Mouse (Mus musculus): ENCODE measurements at regions not wholly inside any gene's neighbourhood (a gene's known extent, or its start where the extent isn't known, plus 50 kb on each side); places are given as distances from the start of the nearest gene placed in this dataset.
"Not testable (repeated sequence)": the region's sequence is repeated elsewhere in the genome, so short reads cannot be mapped to it uniquely, and the experiment has no call there.

GRCm38 (mm10) chr1:35200656-35201055, 350.9 kb downstream of the Plekhb2 start:
- Histone ChIP-seq H3K9ac (no peak overlapping the region), H3K27ac (ENCODE audit: poor library complexity, severe bottlenecking) (no peak overlapping the region), H3K4me1 (replicated peaks) (peaks cover 3% of the 10 kb centered on the region; the same call in 1 of the 2 replicates), H3K36me3 (no peaks in the 10 kb centered on the region), H3K27me3 (replicated peaks) (no peaks in the 10 kb centered on the region), H3K4me3 (no peak overlapping the region), H3K4me2 (no peak overlapping the region), H3K9me3 (replicated peaks) (peaks cover 3% of the 10 kb centered on the region; the same call in 1 of the 2 replicates)
- WGBS: 76% methylated on average over 2 of the region's 2 CpGs
- ATAC-seq (ENCODE audit: insufficient number of reproducible peaks, low FRiP score): no peak

GRCm38 (mm10) chr1:35201083-35201879, 351.5 kb downstream of the Plekhb2 start:
- ATAC-seq (ENCODE audit: insufficient number of reproducible peaks, low FRiP score): no peak
- Histone ChIP-seq H3K4me3 (no peak overlapping the region), H3K36me3 (no peaks in the 10 kb centered on the region), H3K9ac (no peak overlapping the region), H3K9me3 (replicated peaks) (peaks cover 7% of the 10 kb centered on the region; the same call in 1 of the 2 replicates), H3K27me3 (replicated peaks) (no peaks in the 10 kb centered on the region), H3K27ac (ENCODE audit: poor library complexity, severe bottlenecking) (no peak overlapping the region), H3K4me1 (replicated peaks) (0 out of 2 replicates have a peak, but pooled peaks cover 3% of the 10 kb centered on the region), H3K4me2 (no peak overlapping the region)
- 71% methylated on average over 7 of the region's 7 CpGs for WGBS

- WGBS: 57% methylated on average over 1 of the region's 1 CpGs
- no peaks in the 10 kb centered on the region for H3K36me3 ChIP-seq
- ATAC-seq (ENCODE audit: insufficient number of reproducible peaks, low FRiP score): no peak
Measured at GRCm38 (mm10) chr1:35201880-35202220, 352.1 kb downstream of the Plekhb2 start.

DNA sequence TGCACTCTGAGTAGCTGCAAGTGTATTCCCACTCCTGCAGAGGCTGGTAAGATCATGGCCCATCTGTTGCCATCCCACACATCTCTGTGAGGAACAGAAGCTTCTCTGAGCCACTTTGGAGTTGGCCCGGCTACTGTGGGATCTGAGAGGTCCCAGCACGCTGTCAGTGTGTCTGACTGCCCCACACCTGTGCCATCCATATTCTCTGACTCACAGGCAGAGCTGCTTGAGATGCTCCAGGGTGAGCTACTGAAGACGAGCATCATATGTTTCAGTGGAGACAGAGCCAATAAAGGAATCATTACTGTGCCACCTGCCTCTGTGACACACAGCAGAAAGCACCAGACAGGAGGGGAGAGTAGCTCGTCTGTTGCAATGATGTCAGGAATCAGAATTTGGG, 352.8 kb downstream of the Plekhb2 start:
- WGBS: 69% methylated on average over 4 of the region's 4 CpGs

More at GRCm38 (mm10) chr1:35201880-35202220, 352.1 kb downstream of the Plekhb2 start:
- H3K9ac ChIP-seq: no peak overlapping the region
- H3K4me2 ChIP-seq: no peak overlapping the region
- H3K27me3 ChIP-seq (replicated peaks): no peaks in the 10 kb centered on the region
- no peak overlapping the region for H3K27ac ChIP-seq (ENCODE audit: poor library complexity, severe bottlenecking)
- H3K4me3 ChIP-seq: no peak overlapping the region
- H3K9me3 ChIP-seq (replicated peaks): peaks cover 7% of the 10 kb centered on the region; the same call in 1 of the 2 replicates
- H3K4me1 ChIP-seq (replicated peaks): no peaks in the 10 kb centered on the region

GRCm38 (mm10) chr1:35206834-35207529, 357.2 kb downstream of the Plekhb2 start:
- no peak overlapping the region for H3K4me2 ChIP-seq
- no peak overlapping the region for H3K27ac ChIP-seq (ENCODE audit: poor library complexity, severe bottlenecking)
- ATAC-seq (ENCODE audit: insufficient number of reproducible peaks, low FRiP score): no peak
- 68% methylated on average over 11 of the region's 11 CpGs for WGBS
- H3K4me3 ChIP-seq: no peak overlapping the region
- H3K36me3 ChIP-seq: no peaks in the 10 kb centered on the region
- no peak overlapping the region for H3K9ac ChIP-seq
- no peaks in the 10 kb centered on the region for H3K4me1 ChIP-seq (replicated peaks)
- H3K27me3 ChIP-seq (replicated peaks): no peaks in the 10 kb centered on the region
- peaks cover 7% of the 10 kb centered on the region; the same call in 1 of the 2 replicates for H3K9me3 ChIP-seq (replicated peaks)

More for the DNA sequence above, 352.8 kb downstream of the Plekhb2 start:
- Histone ChIP-seq H3K27ac (ENCODE audit: poor library complexity, severe bottlenecking) (no peak overlapping the region), H3K9me3 (replicated peaks) (peaks cover 7% of the 10 kb centered on the region; the same call in 1 of the 2 replicates), H3K4me1 (replicated peaks) (no peaks in the 10 kb centered on the region), H3K4me2 (no peak overlapping the region), H3K27me3 (replicated peaks) (no peaks in the 10 kb centered on the region), H3K4me3 (no peak overlapping the region), H3K9ac (no peak overlapping the region), H3K36me3 (no peaks in the 10 kb centered on the region)
- ATAC-seq (ENCODE audit: insufficient number of reproducible peaks, low FRiP score): no peak

DNA sequence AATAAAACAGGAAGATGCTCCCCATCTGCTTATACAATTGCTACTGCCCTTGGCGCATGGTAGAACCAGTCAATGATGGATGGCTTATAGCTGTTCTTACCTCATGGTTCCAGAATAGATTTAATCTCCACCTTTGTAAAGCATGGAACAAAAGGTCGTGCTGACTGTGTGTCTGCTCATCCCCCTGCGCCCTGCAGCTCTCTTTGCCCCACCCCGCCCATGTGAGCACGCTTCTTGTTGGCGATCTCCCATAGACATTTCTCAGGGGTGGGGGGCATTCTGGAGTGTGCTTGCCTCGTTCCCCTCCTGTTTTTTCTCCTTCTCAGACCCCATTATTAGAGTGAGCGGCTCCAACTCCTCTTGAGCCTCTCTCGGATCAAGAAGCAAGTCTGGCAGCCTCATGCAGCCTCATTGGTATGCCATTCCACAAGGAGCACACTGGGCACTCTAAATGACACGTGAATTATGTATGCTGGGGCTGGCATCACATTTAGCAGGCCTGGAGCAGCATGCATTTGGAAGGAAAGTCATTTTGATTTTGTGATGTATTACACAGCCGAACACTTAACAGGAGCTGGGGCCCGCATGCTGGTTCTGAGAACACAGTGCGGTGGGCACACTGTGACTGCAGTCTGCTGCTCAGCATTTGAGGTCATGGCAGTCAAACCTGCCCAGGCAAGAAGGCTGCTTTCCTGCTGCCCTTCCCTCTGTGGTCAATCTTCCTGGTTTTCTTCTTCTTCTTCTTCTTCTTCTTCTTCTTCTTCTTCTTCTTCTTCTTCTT, 362.5 kb downstream of the Plekhb2 start:
- no peaks in the 10 kb centered on the region for H3K27me3 ChIP-seq (replicated peaks)
- no peak overlapping the region for H3K4me2 ChIP-seq
- H3K9ac ChIP-seq: no peak overlapping the region
- H3K27ac ChIP-seq (ENCODE audit: poor library complexity, severe bottlenecking): no peak overlapping the region
- H3K36me3 ChIP-seq: no peaks in the 10 kb centered on the region
- ATAC-seq (ENCODE audit: insufficient number of reproducible peaks, low FRiP score): no peak
- H3K9me3 ChIP-seq (replicated peaks): peaks cover 7% of the 10 kb centered on the region; the same call in 1 of the 2 replicates
- H3K4me3 ChIP-seq: no peak overlapping the region
- WGBS: 86% methylated on average over 13 of the region's 13 CpGs
- H3K4me1 ChIP-seq (replicated peaks): no peaks in the 10 kb centered on the region

DNA sequence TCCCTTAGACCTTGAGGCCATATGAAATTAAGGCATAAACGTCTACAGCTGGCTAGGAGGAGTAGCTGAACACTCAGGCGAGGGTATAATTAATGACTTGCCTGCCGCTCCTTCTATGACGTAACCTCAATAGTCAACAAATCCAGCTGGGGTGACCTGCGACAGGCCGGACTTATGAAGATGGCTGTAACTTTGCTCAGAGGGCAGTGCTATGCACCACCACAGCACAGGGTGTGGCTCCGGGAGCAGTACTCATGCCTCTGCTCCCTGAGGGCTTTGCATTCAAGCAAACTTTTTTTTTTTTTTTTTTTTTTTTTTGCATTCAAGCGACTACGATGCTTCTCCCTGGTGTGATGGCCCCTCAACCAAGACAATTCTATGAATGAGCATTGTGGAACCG, 364.1 kb downstream of the Plekhb2 start:
- H3K4me3 ChIP-seq: no peak overlapping the region
- H3K27ac ChIP-seq (ENCODE audit: poor library complexity, severe bottlenecking): no peak overlapping the region
- no peak overlapping the region for H3K4me2 ChIP-seq
- no peak for ATAC-seq (ENCODE audit: insufficient number of reproducible peaks, low FRiP score)
- H3K9me3 ChIP-seq (replicated peaks): peaks cover 10% of the 10 kb centered on the region; the same call in 1 of the 2 replicates
- H3K36me3 ChIP-seq: no peaks in the 10 kb centered on the region
- 83% methylated on average over 10 of the region's 10 CpGs for WGBS
- no peaks in the 10 kb centered on the region for H3K27me3 ChIP-seq (replicated peaks)
- H3K9ac ChIP-seq: no peak overlapping the region
- H3K4me1 ChIP-seq (replicated peaks): no peaks in the 10 kb centered on the region

GRCm38 (mm10) chr1:35216411-35216810, 366.6 kb downstream of the Plekhb2 start:
- Histone ChIP-seq H3K4me3 (no peak overlapping the region), H3K4me1 (replicated peaks) (no peaks in the 10 kb centered on the region), H3K4me2 (no peak overlapping the region), H3K36me3 (no peaks in the 10 kb centered on the region), H3K27ac (ENCODE audit: poor library complexity, severe bottlenecking) (no peak overlapping the region), H3K9me3 (replicated peaks) (peaks cover 10% of the 10 kb centered on the region; the same call in 1 of the 2 replicates), H3K9ac (no peak overlapping the region), H3K27me3 (replicated peaks) (no peaks in the 10 kb centered on the region)
- no peak for ATAC-seq (ENCODE audit: insufficient number of reproducible peaks, low FRiP score)
- WGBS: 82% methylated on average over 8 of the region's 8 CpGs

DNA sequence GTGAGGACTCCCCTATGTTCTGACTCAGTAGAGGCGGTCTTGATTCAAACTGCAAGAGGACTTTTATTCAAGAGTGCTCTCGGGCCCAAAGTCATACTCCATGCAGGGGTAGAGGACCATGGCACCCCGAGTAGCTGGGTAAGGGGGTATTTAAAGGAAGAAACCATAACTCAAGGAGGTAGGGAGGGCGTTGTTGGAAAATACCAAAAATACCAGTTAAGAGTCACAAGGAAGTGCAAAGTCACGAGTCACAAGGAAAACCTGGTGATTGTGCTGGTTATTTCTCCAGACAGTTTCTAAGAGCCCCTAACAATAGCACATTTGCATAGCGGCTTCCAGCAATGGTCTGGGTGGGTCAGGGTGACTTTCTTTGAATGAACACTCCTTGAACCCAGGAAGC, 370.4 kb downstream of the Plekhb2 start:
- not testable (repeated sequence) for H3K4me1 ChIP-seq (replicated peaks); H3K9ac ChIP-seq; H3K9me3 ChIP-seq (replicated peaks); H3K4me2 ChIP-seq; ATAC-seq (ENCODE audit: insufficient number of reproducible peaks, low FRiP score); H3K27ac ChIP-seq (ENCODE audit: poor library complexity, severe bottlenecking); H3K4me3 ChIP-seq; H3K36me3 ChIP-seq; H3K27me3 ChIP-seq (replicated peaks)
- 79% methylated on average over 6 of the region's 6 CpGs for WGBS

DNA sequence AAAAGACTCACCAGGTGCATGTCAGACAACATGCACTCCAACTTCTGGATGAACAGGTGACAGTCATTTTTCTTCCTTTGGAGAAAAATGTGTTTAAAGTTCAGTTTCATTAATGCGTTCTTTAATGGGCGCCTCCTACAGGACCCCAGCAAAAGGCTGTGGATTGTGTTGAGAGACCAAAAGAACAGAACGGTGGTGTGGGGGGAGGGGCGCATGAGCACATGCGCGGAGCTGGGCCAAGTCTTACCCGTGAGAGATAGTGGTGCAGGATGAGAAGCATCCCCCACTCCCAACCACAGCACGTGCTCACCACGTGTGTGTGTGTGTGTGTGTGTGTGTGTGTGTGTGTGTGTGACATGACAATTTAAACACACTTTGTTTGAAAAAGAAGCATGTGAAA, 371.0 kb downstream of the Plekhb2 start:
- Histone ChIP-seq H3K27ac (ENCODE audit: poor library complexity, severe bottlenecking) (no peak overlapping the region), H3K4me3 (no peak overlapping the region)
- WGBS: 71% methylated on average over 9 of the region's 9 CpGs

GRCm38 (mm10) chr1:35232592-35232991, 382.8 kb downstream of the Plekhb2 start:
- no peaks in the 10 kb centered on the region for H3K27me3 ChIP-seq (replicated peaks)
- H3K4me2 ChIP-seq: no peak overlapping the region
- H3K36me3 ChIP-seq: no peaks in the 10 kb centered on the region
- no peak overlapping the region for H3K9ac ChIP-seq
- H3K4me1 ChIP-seq (replicated peaks): no peaks in the 10 kb centered on the region
- no peak overlapping the region for H3K27ac ChIP-seq (ENCODE audit: poor library complexity, severe bottlenecking)
- no peak for ATAC-seq (ENCODE audit: insufficient number of reproducible peaks, low FRiP score)
- 57% methylated on average over 2 of the region's 2 CpGs for WGBS
- 0 out of 2 replicates have a peak, but pooled peaks cover 3% of the 10 kb centered on the region for H3K9me3 ChIP-seq (replicated peaks)
- no peak overlapping the region for H3K4me3 ChIP-seq

More for the DNA sequence above, 371.0 kb downstream of the Plekhb2 start:
- no peak for ATAC-seq (ENCODE audit: insufficient number of reproducible peaks, low FRiP score)
- no peaks in the 10 kb centered on the region for H3K27me3 ChIP-seq (replicated peaks)
- H3K4me1 ChIP-seq (replicated peaks): no peaks in the 10 kb centered on the region
- no peak overlapping the region for H3K9ac ChIP-seq
- no peak overlapping the region for H3K4me2 ChIP-seq
- peaks cover 6% of the 10 kb centered on the region; the same call in 1 of the 2 replicates for H3K9me3 ChIP-seq (replicated peaks)
- no peaks in the 10 kb centered on the region for H3K36me3 ChIP-seq

Measured in heart, embryonic 12.5 days (tissue).